Mouse (Mus musculus) mesoderm, embryonic 11.5 days (tissue): Measurements from ENCODE around the gene Gna12.

Source experiments
- DNase-seq: peaks from one replicate; pipeline ENCODE4 v3.0.0-alpha.2; 2012; ENCODE audit warnings: low read depth, low spot score

The Gna12 gene

GRCm38 (mm10) chr5:140796051-140796450 is 34.2 kb downstream of the Gna12 start:
- DNase-seq, result no peak

GRCm38 (mm10) chr5:140795176-140795575 is 35.1 kb downstream of the Gna12 start:
- no peak for DNase-seq

- no peak for DNase-seq
Observed at GRCm38 (mm10) chr5:140794753-140795152, 35.5 kb downstream of the Gna12 start.

GRCm38 (mm10) chr5:140792233-140792632 is 38.0 kb downstream of the Gna12 start:
- DNase-seq, result no peak

DNA sequence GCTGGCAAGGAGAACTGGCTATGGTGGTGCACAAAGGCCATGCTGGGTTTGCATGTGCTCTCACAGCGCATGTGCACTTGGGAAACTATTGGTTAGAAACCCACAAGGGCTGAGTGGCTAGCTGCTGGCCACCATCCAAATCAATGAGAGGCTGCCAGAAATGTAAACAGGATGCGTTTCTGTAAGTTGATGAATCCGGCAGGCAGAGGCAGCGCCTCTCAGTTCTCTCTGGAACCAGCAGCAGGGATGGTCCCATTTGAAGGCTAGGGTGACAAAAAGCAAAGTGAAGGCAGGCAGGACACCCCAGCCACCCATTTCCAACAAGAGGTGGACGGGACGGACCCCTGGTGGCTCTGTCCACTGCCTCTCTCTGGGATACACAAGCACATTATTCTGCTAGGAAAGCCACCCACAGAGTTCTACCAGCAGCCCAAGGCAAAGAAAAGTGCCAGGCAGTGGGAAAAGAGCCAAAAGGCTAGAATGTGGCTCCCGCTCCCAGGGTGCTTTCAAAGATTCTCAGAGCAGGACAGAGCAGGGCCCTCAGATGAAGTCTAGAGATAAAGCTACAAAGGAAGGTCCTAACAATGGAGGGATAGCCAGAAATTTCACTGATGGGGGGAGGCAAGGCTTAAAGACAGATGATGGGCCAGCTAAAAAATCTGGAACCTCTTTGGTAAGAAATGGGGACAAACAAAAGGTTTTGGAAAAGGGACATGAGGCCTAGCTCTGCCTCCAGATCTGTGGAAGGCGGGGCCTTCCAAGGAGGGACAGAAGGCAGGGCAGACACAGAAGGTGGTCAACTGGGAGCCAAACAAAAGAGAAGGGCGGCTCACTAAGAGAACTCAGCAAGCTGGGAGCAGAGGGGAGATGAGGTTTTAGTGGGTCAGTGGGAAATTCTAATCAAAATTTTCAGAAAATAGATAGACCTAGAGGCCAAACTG is 39.0 kb downstream of the Gna12 start:
- no peak for DNase-seq

DNA sequence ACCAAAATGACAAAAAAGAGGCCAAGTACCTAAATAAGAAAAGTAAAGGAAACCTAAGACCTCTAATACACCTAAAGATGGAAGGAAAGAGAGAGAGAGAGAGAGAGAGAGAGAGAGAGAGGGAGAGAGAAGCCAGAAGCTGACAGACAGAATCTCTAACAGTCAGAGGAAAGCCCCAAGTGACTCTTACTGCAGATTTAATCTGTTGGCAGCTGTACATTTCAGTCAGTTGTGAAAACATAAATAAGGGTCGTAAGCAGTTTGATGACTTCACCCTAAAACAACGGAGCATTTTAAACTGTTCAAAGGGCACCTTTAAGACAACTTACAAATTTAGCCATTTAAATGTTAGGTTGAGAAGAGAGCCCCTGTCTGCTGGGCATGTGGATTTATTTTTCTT is 39.8 kb downstream of the Gna12 start:
- DNase-seq, result no peak

DNA sequence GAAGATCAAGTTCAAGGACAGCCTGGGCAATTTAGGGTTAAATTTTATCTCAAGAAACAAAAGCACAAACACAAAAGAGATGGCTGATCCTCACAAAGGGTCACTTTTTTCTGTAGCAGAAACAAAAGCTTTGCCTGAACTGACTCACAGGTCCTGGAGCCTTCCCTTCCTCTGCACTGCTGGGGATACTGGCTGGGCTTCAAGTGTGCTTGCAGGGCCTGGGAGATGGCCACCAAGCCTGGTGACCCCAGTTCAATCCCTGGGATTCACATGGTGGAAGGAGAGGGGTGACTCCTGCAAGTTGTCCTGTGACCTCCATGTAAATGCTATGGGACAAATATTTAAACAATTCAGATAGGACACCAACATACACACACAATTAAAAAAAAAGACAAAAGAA is 40.7 kb downstream of the Gna12 start:
- no peak for DNase-seq

DNA sequence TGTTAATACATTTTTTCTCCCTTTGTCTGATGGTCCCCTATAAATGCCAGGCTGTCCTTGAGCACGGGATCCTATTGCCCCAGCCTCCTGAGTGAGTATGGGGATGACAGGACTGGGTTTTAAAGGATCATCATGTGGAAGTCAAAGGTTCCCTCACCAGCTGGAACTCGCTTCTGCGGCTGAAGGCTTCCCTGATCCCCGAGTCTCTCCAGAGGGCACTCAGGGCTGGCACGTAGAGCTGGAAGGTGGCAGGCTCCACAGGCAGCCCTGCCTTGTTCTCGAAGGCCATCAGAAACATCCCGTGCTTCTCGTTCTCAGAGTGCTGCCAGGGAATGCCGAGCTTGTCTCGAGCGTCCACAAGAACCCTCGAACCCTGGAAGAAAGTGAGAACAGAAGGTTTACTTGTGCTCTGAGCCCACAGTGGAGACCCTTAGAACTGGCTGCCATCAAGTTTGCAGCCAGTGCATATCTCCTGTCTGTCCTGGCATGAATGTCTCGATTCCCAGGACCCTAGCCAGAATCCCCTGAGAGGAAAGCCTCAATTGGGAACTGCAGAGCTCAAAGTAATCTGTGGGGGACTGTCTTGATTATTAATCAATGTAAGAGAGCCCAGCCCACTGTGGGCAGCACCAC is 44.9 kb downstream of the Gna12 start:
- DNase-seq, result no peak

GRCm38 (mm10) chr5:140784288-140784687 is 45.9 kb downstream of the Gna12 start:
- DNase-seq, result no peak

DNA sequence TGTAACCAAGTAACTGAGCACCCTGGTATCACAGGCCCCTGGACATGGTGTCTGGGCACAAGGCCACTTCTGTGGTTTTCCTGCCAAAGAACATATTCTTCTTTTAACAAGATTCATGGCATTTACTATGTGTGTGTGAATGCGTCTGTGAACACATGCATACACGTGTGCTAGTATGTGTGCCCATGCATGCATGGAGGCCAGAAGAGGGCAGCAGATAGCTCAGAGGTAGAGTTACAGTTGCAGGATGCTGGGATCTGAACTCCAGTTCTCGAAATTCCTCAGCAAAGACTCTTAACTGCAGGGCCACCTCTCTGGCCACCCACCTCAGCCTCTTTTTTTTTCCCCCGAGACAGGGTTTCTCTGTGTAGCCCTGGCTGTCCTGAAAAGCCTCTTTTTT is 46.7 kb downstream of the Gna12 start:
- no peak for DNase-seq

DNA sequence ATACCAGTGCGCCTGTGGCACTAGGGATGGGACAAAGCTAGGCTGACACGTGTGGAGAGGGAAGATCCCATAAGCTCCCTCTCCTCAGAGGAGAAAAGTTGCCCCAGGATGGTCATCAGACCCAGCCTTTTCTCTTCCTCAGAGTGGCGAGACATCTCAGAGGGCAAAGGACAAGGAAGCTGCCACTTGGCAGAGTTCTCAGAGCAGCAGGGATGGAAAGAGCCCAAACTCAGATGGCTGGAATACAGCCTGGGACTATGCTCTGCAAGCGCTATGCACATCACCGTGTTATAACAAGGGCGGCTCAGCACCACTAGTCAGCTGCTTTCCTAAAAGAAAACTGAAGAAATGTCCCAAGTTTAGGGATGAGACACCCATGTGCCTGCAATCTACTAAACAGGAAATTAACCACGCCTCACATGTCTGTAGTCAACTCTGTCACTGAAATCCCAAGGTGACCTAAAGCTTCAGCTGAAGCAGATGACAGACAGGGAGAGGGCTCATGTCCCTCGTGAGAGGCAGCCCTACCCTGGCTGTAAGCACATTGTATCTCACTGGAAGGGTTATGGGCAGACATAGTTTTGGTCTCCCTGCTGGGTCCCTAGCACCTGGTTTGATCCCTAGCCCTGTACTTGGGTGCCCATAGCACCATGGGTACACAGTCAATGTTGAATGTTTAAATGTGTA is 48.2 kb downstream of the Gna12 start:
- no peak for DNase-seq

DNA sequence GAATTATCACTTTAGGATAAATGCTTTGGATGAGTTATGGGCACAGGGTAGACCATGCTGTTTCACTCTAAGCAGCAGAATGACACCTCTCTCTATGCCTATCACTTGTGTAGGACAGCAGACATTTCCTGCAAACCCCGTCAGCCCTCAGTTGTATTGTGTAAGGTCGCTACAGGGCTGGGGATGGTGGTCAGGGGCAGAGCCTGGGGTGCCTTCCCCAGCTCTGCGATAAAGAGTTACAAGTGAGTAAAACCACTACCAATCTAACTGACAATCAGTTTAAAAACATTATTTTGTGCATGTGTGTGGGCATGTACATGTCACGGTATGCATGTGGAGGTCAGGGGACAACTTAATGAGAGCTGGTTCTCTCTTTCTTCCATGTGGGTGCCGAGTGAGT is 49.1 kb downstream of the Gna12 start:
- no peak for DNase-seq

- DNase-seq, result no peak
Observed at GRCm38 (mm10) chr5:140776968-140777367, 53.3 kb downstream of the Gna12 start.

DNA sequence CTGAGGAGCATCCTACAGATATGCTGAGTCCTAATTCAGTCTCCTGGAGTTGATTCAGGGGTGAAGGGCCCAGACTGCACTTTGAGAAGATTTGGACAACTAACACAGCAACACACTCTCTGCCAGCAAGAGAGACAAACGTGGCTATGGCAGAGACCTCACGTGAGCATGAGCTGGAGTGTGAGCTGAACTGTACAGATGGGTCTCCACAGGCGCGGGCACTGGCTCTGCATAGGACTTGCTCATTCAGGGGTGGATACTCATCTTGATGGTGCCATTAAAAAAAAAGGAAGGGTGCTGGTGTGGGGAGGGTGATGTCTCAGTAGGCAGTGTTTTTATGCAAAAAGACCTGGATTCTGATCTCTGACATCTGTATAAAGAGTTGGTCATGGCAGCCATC is 55.1 kb downstream of the Gna12 start:
- DNase-seq, result no peak

DNA sequence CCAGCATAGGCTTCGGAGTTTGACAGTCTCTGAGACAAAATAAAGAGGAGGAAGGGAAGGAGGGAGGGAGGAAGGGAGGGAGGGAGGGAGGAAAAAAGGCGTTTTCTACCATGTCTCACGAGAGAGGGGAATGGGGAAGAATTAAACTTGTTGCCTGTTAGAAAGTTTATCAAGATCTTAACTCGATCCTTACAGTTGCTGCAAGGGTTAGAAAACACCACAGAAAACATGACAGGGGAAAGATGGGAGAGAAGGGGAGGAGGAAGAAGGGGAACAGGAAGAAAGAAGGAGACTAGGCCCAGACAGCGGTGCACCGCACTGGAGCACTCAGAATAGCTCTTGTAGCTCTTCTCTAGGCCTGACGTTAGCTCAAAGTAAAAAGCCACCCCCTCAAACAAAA is 58.1 kb downstream of the Gna12 start:
- no peak for DNase-seq

GRCm38 (mm10) chr5:140771612-140772011 is 58.6 kb downstream of the Gna12 start:
- DNase-seq, result no peak

DNA sequence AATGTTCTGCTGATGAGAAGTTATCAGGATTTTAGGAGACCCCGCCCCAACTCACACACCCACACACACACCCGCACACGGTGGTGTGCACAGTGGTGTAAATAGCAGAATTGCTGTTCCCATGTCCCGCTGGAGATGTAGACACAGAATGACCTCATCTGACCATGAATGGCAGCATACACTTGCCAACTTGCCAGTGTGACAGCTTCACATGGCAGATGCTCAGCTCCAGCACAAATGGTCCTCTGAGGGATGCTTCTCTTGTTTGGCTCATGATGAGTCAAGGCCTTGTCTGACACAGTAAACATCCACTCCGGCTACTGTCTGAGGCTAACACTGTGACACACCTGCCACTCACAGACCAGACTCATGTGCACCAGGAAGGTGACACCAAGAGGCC is 61.9 kb downstream of the Gna12 start:
- no peak for DNase-seq

DNA sequence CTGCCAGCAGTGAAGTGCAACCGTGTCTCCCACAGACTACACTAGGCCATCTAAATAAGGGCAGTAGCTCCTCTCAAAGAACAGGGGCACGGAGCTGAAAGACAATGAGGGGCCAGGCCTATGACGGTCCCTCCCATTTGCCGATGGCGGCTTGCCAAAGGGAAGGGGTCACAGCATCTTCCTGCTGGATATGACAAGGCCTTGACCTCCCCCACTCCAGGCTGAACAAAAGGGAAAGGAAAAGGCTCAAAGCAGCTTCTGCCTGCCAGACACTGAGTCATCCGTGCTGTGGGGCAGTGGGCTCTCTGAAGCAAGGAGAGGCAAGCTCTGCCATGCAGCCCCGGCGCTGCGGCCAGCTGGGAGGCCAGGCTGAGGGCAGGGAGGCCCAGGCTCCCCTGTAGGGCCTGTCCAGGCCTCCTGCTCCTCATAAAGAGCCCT is 62.5 kb downstream of the Gna12 start:
- DNase-seq, result peak; percentile 70

DNA sequence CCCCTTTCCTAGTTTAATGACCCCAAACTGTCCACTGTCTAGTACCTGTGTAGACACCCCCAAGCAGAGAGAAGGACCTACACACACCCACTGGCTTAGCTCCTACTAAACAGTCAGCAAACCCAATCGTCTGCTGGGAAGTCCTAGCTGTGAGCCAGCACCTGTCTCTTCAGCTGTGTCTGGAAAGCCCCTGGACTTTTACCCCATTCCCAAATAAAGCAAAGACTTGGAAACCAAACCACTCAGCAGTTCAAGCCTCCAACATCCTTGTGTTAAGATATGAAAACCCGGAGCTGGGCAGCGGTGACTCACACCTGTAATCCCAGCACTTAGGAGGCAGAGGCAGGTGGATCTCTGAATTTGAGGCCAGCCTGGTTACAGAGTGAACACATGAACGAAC is 63.7 kb downstream of the Gna12 start:
- DNase-seq, result no peak

DNA sequence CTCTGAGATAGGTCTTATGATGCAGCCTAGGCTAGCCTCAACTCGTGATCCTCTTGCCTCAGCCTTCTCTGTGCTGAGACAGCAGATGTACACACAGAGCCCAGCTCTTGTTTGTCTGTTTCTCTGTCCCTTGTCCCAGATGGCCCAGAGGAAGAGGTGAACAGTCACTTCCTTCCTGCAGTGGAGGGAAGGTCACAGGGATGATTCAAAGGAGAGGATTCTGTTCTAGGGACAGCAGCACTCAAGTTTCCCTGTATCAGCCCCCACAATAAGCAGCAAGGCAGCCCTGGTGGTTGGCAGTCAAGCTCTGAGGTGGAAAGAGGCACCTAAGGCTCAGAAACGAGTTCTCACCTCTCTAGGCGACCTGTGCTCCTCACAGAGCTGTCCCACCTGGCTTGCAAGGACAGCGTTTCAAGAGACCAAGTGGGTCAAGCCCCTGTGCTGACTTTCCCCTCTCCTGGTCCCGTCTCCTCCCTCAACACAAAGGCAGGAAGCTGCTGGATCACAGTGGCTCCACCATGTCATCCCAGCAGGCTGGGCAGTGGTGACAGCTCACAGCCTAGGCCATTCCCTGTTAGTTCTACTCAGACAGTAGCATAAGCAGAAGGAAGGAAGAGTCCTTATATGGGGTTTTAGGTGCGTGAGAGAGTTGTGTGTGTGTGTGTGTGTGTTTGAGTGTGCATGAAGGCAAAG is 65.2 kb downstream of the Gna12 start:
- no peak for DNase-seq

DNA sequence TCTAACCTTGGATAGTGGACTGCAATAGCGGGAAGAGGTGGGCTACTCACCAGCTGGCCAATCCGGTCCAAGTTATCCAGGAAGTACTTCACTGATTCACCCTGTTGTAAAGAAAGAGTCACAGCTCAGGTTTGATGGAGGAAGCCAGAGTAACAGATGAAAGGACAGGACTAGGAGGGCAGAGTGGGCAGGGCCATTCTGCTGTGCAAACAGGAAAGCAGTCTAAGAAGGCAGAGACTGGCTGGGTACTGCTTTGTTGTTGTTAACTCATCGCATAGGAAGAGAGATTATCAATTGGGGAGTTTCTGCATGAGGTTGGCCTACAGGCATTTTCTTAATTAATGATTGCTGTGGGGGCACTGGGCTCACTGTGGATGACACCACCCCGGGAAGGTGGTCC is 67.7 kb downstream of the Gna12 start:
- no peak for DNase-seq

- DNase-seq, result no peak
Observed at GRCm38 (mm10) chr5:140758864-140759263, 71.4 kb downstream of the Gna12 start.
